Mouse (Mus musculus) myocyte (in vitro differentiated cells): ENCODE data around the gene Gm10277.

Experiments
- MAX ChIP-seq: IDR thresholded peaks from one replicate; pipeline ENCODE4 v1.6.1; 2011; ENCODE audit warnings: low read depth, mild to moderate bottlenecking, control low read depth
- MYOG ChIP-seq, 3 experiments: IDR thresholded peaks; one replicate each; pipeline ENCODE4 v1.6.1; 2011; ENCODE audit warnings: control low read depth in 2 of 3, low read depth in 2 of 3, mild to moderate bottlenecking in 2 of 3; ENCODE audit not compliant: insufficient read length in 2 of 3, control insufficient read depth in 1 of 3, insufficient read depth in 1 of 3
- POLR2A ChIP-seq: IDR thresholded peaks from one replicate; pipeline ENCODE4 v1.6.1; 2011; ENCODE audit warnings: low read depth, mild to moderate bottlenecking, control low read depth, moderate library complexity; ENCODE audit not compliant: insufficient read length

GRCm38 (mm10) chr11:77789512-77789911 lies 2.0 kb upstream of the Gm10277 start:
- TF ChIP-seq MAX, result no peak
- no peak for TF ChIP-seq MYOG (IDR thresholded peaks at IDR 0.05; ENCODE audit: control insufficient read depth in 1 of 3, insufficient read depth in 1 of 3, insufficient read length in 2 of 3, low read depth in 2 of 3)
- no peak for TF ChIP-seq POLR2A
